Mouse (Mus musculus): ENCODE data around the gene Rpl10.

DNA sequence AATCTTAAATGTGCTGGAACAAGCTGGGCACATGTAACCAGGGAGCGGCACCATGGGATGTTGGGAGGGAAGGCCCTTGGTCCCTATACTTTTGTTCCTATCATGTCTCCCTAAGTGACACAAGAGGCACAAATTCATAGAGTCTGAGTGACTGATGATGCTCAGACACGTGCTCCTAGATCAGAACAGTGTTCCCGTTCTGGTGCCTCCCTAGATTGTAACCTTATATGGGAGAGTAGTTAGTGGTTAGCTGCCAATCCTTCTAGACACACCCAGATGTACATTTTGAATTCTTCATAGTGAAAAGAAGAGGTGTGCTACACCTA lies 913 bp upstream of the Rpl10 start:
- no peak for TF ChIP-seq POLR2A (IDR thresholded peaks at IDR 0.05; ENCODE audit: control insufficient read depth, low read depth, low read length)
- no peak for TF ChIP-seq CTCF (IDR thresholded peaks at IDR 0.05; ENCODE audit: control insufficient read depth, insufficient read depth, insufficient replicate concordance, low read depth, low read length)
